Mouse (Mus musculus): ENCODE data around the gene Me3.

GRCm38 (mm10) chr7:89770021-89770420 lies 137.8 kb downstream of the Me3 start:
- TF ChIP-seq CTCF (IDR thresholded peaks at IDR 0.05), result no peak
- no peak; the same call in 1 of the 2 replicates for TF ChIP-seq EP300 (IDR thresholded peaks at IDR 0.05)

Data from lung, postnatal 0 days (tissue).